Mouse (Mus musculus) ES-Bruce4 (cell line): ENCODE data around the gene Tbc1d1.

Source experiments
- CTCF ChIP-seq: IDR thresholded peaks from one replicate; pipeline ENCODE4 v1.8.1; 2011; ENCODE audit warnings: low read depth, low read length
- EP300 ChIP-seq: IDR thresholded peaks from 2 replicates; pipeline ENCODE4 v1.6.1; 2011; ENCODE audit warnings: low read depth, low read length; ENCODE audit not compliant: insufficient read depth
- POLR2A ChIP-seq: IDR thresholded peaks from one replicate; pipeline ENCODE4 v1.8.1; 2011; ENCODE audit warnings: low read length; ENCODE audit not compliant: insufficient read depth

DNA sequence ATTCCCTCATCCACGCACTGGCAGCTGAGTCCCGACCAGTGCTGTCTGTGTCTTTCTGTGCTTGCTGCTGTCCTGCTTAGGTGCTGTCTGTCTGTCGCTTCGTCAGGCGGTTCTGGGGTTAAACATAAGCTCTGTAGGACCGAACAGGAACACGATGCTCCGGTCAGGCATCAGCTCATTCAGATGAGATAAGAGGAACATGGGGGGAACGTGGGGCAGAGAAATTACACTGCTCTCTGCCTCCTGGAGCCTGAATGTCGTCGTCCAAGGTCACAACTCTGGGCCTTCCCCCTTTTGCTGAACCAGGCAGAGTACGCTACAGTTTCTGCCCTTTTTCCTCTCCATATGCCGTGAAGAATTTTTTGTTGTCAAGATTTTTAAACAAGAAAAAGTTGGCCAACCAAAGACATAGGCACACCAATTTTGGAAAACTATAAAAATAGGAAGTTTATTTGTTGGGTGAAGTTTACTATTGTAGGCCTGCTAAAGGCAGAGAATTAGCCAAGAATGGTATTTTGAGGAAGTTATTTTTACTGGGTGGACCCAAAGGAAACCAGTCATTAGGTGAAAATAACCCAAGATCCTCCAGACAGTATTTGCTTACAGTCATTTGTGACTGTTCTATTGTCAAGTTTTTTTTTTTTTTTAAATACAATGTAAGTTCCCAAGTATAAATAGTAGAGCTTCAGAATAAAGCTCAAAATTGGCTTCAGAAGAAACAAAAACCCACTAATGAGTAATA, 85.0 kb downstream of the Tbc1d1 start:
- TF ChIP-seq POLR2A (no peak), CTCF (no peak), EP300 (no peak)
